Mouse (Mus musculus): ENCODE results near the gene 2410137M14Rik. TPM values are rescaled to one million over a fixed set of nuclear protein-coding genes. Genes with fewer than 3 reads are reported as not detected.
A peak's percentile ranks its signal among the peaks of the same experiment; 100 is the strongest.

2410137M14Rik gene
- polyA plus RNA-seq, 1 experiment from 2014 or later: 0.44 TPM

GRCm38 (mm10) chr17:37018328-37018727, 37.3 kb upstream of the 2410137M14Rik start:
- H3K4me2 ChIP-seq (ENCODE audit: low read length): no peak overlapping the region
- H3K4me1 ChIP-seq (ENCODE audit: control insufficient read depth, insufficient read depth, low read length): no peaks in the 10 kb centered on the region
- H3K27me3 ChIP-seq (ENCODE audit: control insufficient read depth, insufficient read depth, low read depth, low read length): no peaks in the 10 kb centered on the region
- H3K9ac ChIP-seq (ENCODE audit: low read depth, low read length): no peak overlapping the region
- H3K36me3 ChIP-seq (ENCODE audit: control insufficient read depth, insufficient read depth, low read length): peaks cover under 1% of the 10 kb centered on the region; the same call in 1 of the 2 replicates
- no peak overlapping the region for H3K4me3 ChIP-seq (ENCODE audit: low read depth, low read length)
- 86% methylated on average over 3 of the region's 3 CpGs for WGBS
- no peak for ATAC-seq
- no peak overlapping the region for H3K27ac ChIP-seq (ENCODE audit: low read length)
- H3K9me3 ChIP-seq (replicated peaks; ENCODE audit: control insufficient read depth, low read length, poor library complexity, severe bottlenecking): no peaks in the 10 kb centered on the region

- Histone ChIP-seq H3K27me3 (ENCODE audit: control insufficient read depth, insufficient read depth, low read depth, low read length) (no peaks in the 10 kb centered on the region), H3K27ac (ENCODE audit: low read length) (no peak overlapping the region), H3K9ac (ENCODE audit: low read depth, low read length) (no peak overlapping the region), H3K9me3 (replicated peaks; ENCODE audit: control insufficient read depth, low read length, poor library complexity, severe bottlenecking) (no peaks in the 10 kb centered on the region), H3K4me3 (ENCODE audit: low read depth, low read length) (no peak overlapping the region), H3K4me1 (ENCODE audit: control insufficient read depth, insufficient read depth, low read length) (peaks cover 6% of the 10 kb centered on the region; the same call in 1 of the 2 replicates), H3K36me3 (ENCODE audit: control insufficient read depth, insufficient read depth, low read length) (peaks cover 7% of the 10 kb centered on the region; the same call in 1 of the 2 replicates), H3K4me2 (ENCODE audit: low read length) (no peak overlapping the region)
- no peak for ATAC-seq
These were observed 35.3 kb upstream of the 2410137M14Rik start for GRCm38 (mm10) chr17:37016333-37016732.

GRCm38 (mm10) chr17:37012141-37012540, 31.1 kb upstream of the 2410137M14Rik start:
- Histone ChIP-seq H3K9ac (ENCODE audit: low read depth, low read length) (no peak overlapping the region), H3K36me3 (ENCODE audit: control insufficient read depth, insufficient read depth, low read length) (peaks cover 36% of the 10 kb centered on the region), H3K27me3 (ENCODE audit: control insufficient read depth, insufficient read depth, low read depth, low read length) (no peaks in the 10 kb centered on the region), H3K4me3 (ENCODE audit: low read depth, low read length) (no peak overlapping the region), H3K27ac (ENCODE audit: low read length) (no peak overlapping the region), H3K9me3 (replicated peaks; ENCODE audit: control insufficient read depth, low read length, poor library complexity, severe bottlenecking) (no peaks in the 10 kb centered on the region), H3K4me2 (ENCODE audit: low read length) (no peak overlapping the region), H3K4me1 (ENCODE audit: control insufficient read depth, insufficient read depth, low read length) (peaks cover 9% of the 10 kb centered on the region; the same call in 1 of the 2 replicates)
- WGBS: 81% methylated on average over 5 of the region's 5 CpGs
- ATAC-seq: no peak

GRCm38 (mm10) chr17:37011719-37012118, 30.7 kb upstream of the 2410137M14Rik start:
- ATAC-seq: no peak
- Histone ChIP-seq H3K4me3 (ENCODE audit: low read depth, low read length) (no peak overlapping the region), H3K4me2 (ENCODE audit: low read length) (no peak overlapping the region), H3K27me3 (ENCODE audit: control insufficient read depth, insufficient read depth, low read depth, low read length) (no peaks in the 10 kb centered on the region), H3K36me3 (ENCODE audit: control insufficient read depth, insufficient read depth, low read length) (peaks cover 38% of the 10 kb centered on the region), H3K9me3 (replicated peaks; ENCODE audit: control insufficient read depth, low read length, poor library complexity, severe bottlenecking) (no peaks in the 10 kb centered on the region), H3K27ac (ENCODE audit: low read length) (no peak overlapping the region), H3K9ac (ENCODE audit: low read depth, low read length) (no peak overlapping the region), H3K4me1 (ENCODE audit: control insufficient read depth, insufficient read depth, low read length) (peaks cover 9% of the 10 kb centered on the region; the same call in 1 of the 2 replicates)
- WGBS: 82% methylated on average over 3 of the region's 3 CpGs

- peaks cover 51% of the 10 kb centered on the region for H3K36me3 ChIP-seq (ENCODE audit: control insufficient read depth, insufficient read depth, low read length)
These were observed 28.5 kb upstream of the 2410137M14Rik start for GRCm38 (mm10) chr17:37009460-37010042.

GRCm38 (mm10) chr17:37008161-37008560, 27.1 kb upstream of the 2410137M14Rik start:
- Histone ChIP-seq H3K9me3 (replicated peaks; ENCODE audit: control insufficient read depth, low read length, poor library complexity, severe bottlenecking) (no peaks in the 10 kb centered on the region), H3K27ac (ENCODE audit: low read length) (no peak overlapping the region), H3K27me3 (ENCODE audit: control insufficient read depth, insufficient read depth, low read depth, low read length) (no peaks in the 10 kb centered on the region), H3K9ac (ENCODE audit: low read depth, low read length) (no peak overlapping the region), H3K4me1 (ENCODE audit: control insufficient read depth, insufficient read depth, low read length) (peaks cover 30% of the 10 kb centered on the region), H3K4me2 (ENCODE audit: low read length) (no peak overlapping the region), H3K36me3 (ENCODE audit: control insufficient read depth, insufficient read depth, low read length) (peaks cover 48% of the 10 kb centered on the region), H3K4me3 (ENCODE audit: low read depth, low read length) (no peak overlapping the region)
- ATAC-seq: no peak
- WGBS: 93% methylated on average over 6 of the region's 6 CpGs

More at GRCm38 (mm10) chr17:37009460-37010042, 28.5 kb upstream of the 2410137M14Rik start:
- Histone ChIP-seq H3K4me1 (ENCODE audit: control insufficient read depth, insufficient read depth, low read length) (peaks cover 21% of the 10 kb centered on the region), H3K27ac (ENCODE audit: low read length) (no peak overlapping the region), H3K4me3 (ENCODE audit: low read depth, low read length) (no peak overlapping the region), H3K27me3 (ENCODE audit: control insufficient read depth, insufficient read depth, low read depth, low read length) (no peaks in the 10 kb centered on the region), H3K9me3 (replicated peaks; ENCODE audit: control insufficient read depth, low read length, poor library complexity, severe bottlenecking) (no peaks in the 10 kb centered on the region), H3K4me2 (ENCODE audit: low read length) (no peak overlapping the region), H3K9ac (ENCODE audit: low read depth, low read length) (no peak overlapping the region)
- no peak for ATAC-seq
- 96% methylated on average over 17 of the region's 17 CpGs for WGBS

- peaks cover 23% of the 10 kb centered on the region for H3K4me1 ChIP-seq (ENCODE audit: control insufficient read depth, insufficient read depth, low read length)
- peak overlapping the region; percentile 96 for H3K27ac ChIP-seq (ENCODE audit: low read length)
- peak overlapping the region; percentile 77 for H3K4me3 ChIP-seq (ENCODE audit: low read depth, low read length)
- H3K27me3 ChIP-seq (ENCODE audit: control insufficient read depth, insufficient read depth, low read depth, low read length): no peaks in the 10 kb centered on the region
- peak overlapping the region; percentile 99 for H3K9ac ChIP-seq (ENCODE audit: low read depth, low read length)
- H3K4me2 ChIP-seq (ENCODE audit: low read length): peak overlapping the region; percentile 70
- ATAC-seq: peak; percentile 49
- peaks cover 23% of the 10 kb centered on the region for H3K36me3 ChIP-seq (ENCODE audit: control insufficient read depth, insufficient read depth, low read length)
- 12% methylated on average over 4 of the region's 4 CpGs for WGBS
- no peaks in the 10 kb centered on the region for H3K9me3 ChIP-seq (replicated peaks; ENCODE audit: control insufficient read depth, low read length, poor library complexity, severe bottlenecking)
These were observed 22.3 kb upstream of the 2410137M14Rik start for GRCm38 (mm10) chr17:37003366-37003765.

- Histone ChIP-seq H3K36me3 (ENCODE audit: control insufficient read depth, insufficient read depth, low read length) (peaks cover 19% of the 10 kb centered on the region), H3K9me3 (replicated peaks; ENCODE audit: control insufficient read depth, low read length, poor library complexity, severe bottlenecking) (no peaks in the 10 kb centered on the region), H3K4me2 (ENCODE audit: low read length) (peak overlapping the region; percentile 70), H3K4me1 (ENCODE audit: control insufficient read depth, insufficient read depth, low read length) (peaks cover 23% of the 10 kb centered on the region), H3K27me3 (ENCODE audit: control insufficient read depth, insufficient read depth, low read depth, low read length) (no peaks in the 10 kb centered on the region), H3K9ac (ENCODE audit: low read depth, low read length) (peak overlapping the region; percentile 99), H3K4me3 (ENCODE audit: low read depth, low read length) (peak overlapping the region; percentile 77), H3K27ac (ENCODE audit: low read length) (peak overlapping the region; percentile 96)
- WGBS: under 1% methylated on average over 49 of the region's 49 CpGs
- ATAC-seq: peak; percentile 86
These were observed 21.6 kb upstream of the 2410137M14Rik start for GRCm38 (mm10) chr17:37002364-37003330.

- ATAC-seq: no peak
- Histone ChIP-seq H3K27ac (ENCODE audit: low read length) (peak within 1 kb of the TSS; percentile 58), H3K27me3 (ENCODE audit: control insufficient read depth, insufficient read depth, low read depth, low read length) (no peaks in the 10 kb centered on the region), H3K36me3 (ENCODE audit: control insufficient read depth, insufficient read depth, low read length) (peaks cover 7% of the 10 kb centered on the region), H3K9me3 (replicated peaks; ENCODE audit: control insufficient read depth, low read length, poor library complexity, severe bottlenecking) (no peaks in the 10 kb centered on the region), H3K4me3 (ENCODE audit: low read depth, low read length) (peak within 1 kb of the TSS; percentile 77), H3K9ac (ENCODE audit: low read depth, low read length) (no peak within 1 kb of the TSS), H3K4me1 (ENCODE audit: control insufficient read depth, insufficient read depth, low read length) (peaks cover 19% of the 10 kb centered on the region), H3K4me2 (ENCODE audit: low read length) (peak within 1 kb of the TSS; percentile 70)
- WGBS: 97% methylated on average over 7 of the region's 7 CpGs
These were observed 19.8 kb upstream of the 2410137M14Rik start, which contains the start of gene Zfp57 for GRCm38 (mm10) chr17:37000863-37001262. Zfp57 (plus strand) TSS chr17:37001163.

Measured in midbrain, embryonic 16.5 days (tissue).